ENCODE assay signal across 8 mouse cellular contexts in genomic region chr6:55037799-55038670, GRCm38 (mm10). TPM values are rescaled to one million over a fixed set of nuclear protein-coding genes. Genes with fewer than 3 reads are reported as not detected.
DNase-seq lines count a peak whose midpoint lies in the region; ATAC-seq and TF ChIP-seq lines count a peak whose summit lies in the region.

TSS of gene Gars (plus strand) at chr6:55038007.

- no peak for TF ChIP-seq CTCF in G1E (IDR thresholded peaks at IDR 0.05; ENCODE audit: low read depth, low read length)
- TF ChIP-seq CTCF in forebrain, postnatal 0 days (IDR thresholded peaks at IDR 0.05; ENCODE audit: low read depth), result peak; percentile 46

- peak within 1 kb of the TSS; percentile 77 for H3K4me2 ChIP-seq in forebrain, postnatal 0 days (ENCODE audit: low read depth)
- peak within 1 kb of the TSS; percentile 75 for H3K4me2 ChIP-seq in lung, embryonic 15.5 days

- peak within 1 kb of the TSS; percentile 100 for H3K4me3 ChIP-seq in G1E (ENCODE audit: low read depth, low read length)
- H3K4me3 ChIP-seq in forebrain, postnatal 0 days (ENCODE audit: low read depth, low read length), result peak within 1 kb of the TSS; percentile 91
- H3K4me3 ChIP-seq in lung, embryonic 15.5 days, result peak within 1 kb of the TSS; percentile 83

- H3K4me1 ChIP-seq in G1E (ENCODE audit: insufficient read depth, low read depth, low read length), result peaks cover 32% of the 10 kb centered on the region
- 0 out of 2 replicates have a peak, but pooled peaks cover 7% of the 10 kb centered on the region for H3K4me1 ChIP-seq in forebrain, postnatal 0 days (ENCODE audit: insufficient read depth)
- peaks cover 13% of the 10 kb centered on the region for H3K4me1 ChIP-seq in lung, embryonic 15.5 days

- DNase-seq in G1E (ENCODE audit: low spot score), result peak; percentile 72
- DNase-seq in cerebellum, adult 18-20 months, result peak; percentile 82 to 94
- peak; percentile 94 for DNase-seq in forebrain, postnatal 0 days
- peak; percentile 85 for DNase-seq in heart, postnatal 4 days
- DNase-seq in layer of hippocampus, adult 8-10 months (ENCODE audit: low spot score in 2 of 2), result peak; percentile 70 to 84
- peak; percentile 80 for DNase-seq in ovary, adult 18-20 months (ENCODE audit: low spot score)
- DNase-seq in thymus, postnatal 0 days (ENCODE audit: low spot score), result peak; percentile 94

- peak within 1 kb of the TSS; percentile 98 for H3K27ac ChIP-seq in forebrain, postnatal 0 days (ENCODE audit: low read depth, low read length)
- peak within 1 kb of the TSS; percentile 81 for H3K27ac ChIP-seq in lung, embryonic 15.5 days

- H3K36me3 ChIP-seq in G1E (replicated peaks), result peaks cover 23% of the 10 kb centered on the region
- no peaks in the 10 kb centered on the region for H3K36me3 ChIP-seq in forebrain, postnatal 0 days (ENCODE audit: insufficient read depth)
- H3K36me3 ChIP-seq in lung, embryonic 15.5 days, result no peaks in the 10 kb centered on the region

- peaks cover 8% of the 10 kb centered on the region for H3K27me3 ChIP-seq in G1E (ENCODE audit: insufficient read depth, low read length)
- H3K27me3 ChIP-seq in forebrain, postnatal 0 days (ENCODE audit: insufficient read depth, low read length), result no peaks in the 10 kb centered on the region
- H3K27me3 ChIP-seq in lung, embryonic 15.5 days, result no peaks in the 10 kb centered on the region

- H3K9me3 ChIP-seq in G1E (replicated peaks), result peaks cover 4% of the 10 kb centered on the region
- H3K9me3 ChIP-seq in forebrain, postnatal 0 days (ENCODE audit: low read length), result no peaks in the 10 kb centered on the region
- H3K9me3 ChIP-seq in lung, embryonic 15.5 days, result no peaks in the 10 kb centered on the region

- under 1% methylated on average over 79 of the region's 87 CpGs for WGBS in forebrain, postnatal 0 days
- 1% methylated on average over 83 of the region's 87 CpGs for WGBS in lung, embryonic 15.5 days

- peak; percentile 60 for ATAC-seq in G1E (ENCODE audit: extremely low read depth, insufficient number of reproducible peaks, low FRiP score, poor library complexity, severe bottlenecking)
- peak; percentile 98 for ATAC-seq in forebrain, postnatal 0 days
- peak; percentile 96 for ATAC-seq in lung, embryonic 15.5 days (ENCODE audit: borderline replicate concordance, extremely low read depth, low FRiP score, low TSS enrichment)

- H3K9ac ChIP-seq in forebrain, postnatal 0 days, result peak within 1 kb of the TSS; percentile 97
- H3K9ac ChIP-seq in lung, embryonic 15.5 days, result peak within 1 kb of the TSS; percentile 69

RNA-seq across cellular contexts. Expression of gene Gars, which starts in this region (rescaled TPM):
- 160 and 165 TPM in 2 replicates for total RNA-seq in G1E (2014; fragmentation: Nextera tagmentation)
- 146 and 147 TPM in 2 replicates for total RNA-seq in G1E (2017)
- 130 and 136 TPM in 2 replicates for polyA plus RNA-seq in G1E (2012)
- 180 and 191 TPM in 2 replicates for total RNA-seq in forebrain, postnatal 0 days (2014; rRNA removed)
- polyA plus RNA-seq in forebrain, postnatal 0 days (2015; fragmentation: Nextera tagmentation; extraction: Ambion mirVana), result 222 TPM in 2 replicates
- 10 to 100 TPM; 93.7 to 98.2 TPM for total RNA-seq in heart, postnatal 4 days (2021)
- 100 to 1,000 TPM; 125 to 137 (median 130) TPM for total RNA-seq in layer of hippocampus, adult 8-10 months (2022)
- polyA plus RNA-seq in lung, embryonic 15.5 days (2015; fragmentation: Nextera tagmentation; extraction: Ambion mirVana), result 142 and 146 TPM in 2 replicates
- 125 and 130 TPM in 2 replicates for polyA plus RNA-seq in thymus, postnatal 0 days (2015; fragmentation: Nextera tagmentation; extraction: Ambion mirVana)

Comparison
In these comparisons a context has a peak if more than half of its experiments do, and no peak if none do; other contexts are left out.
1. Peak in every context shown above with its lines: DNase-seq, ATAC-seq, H3K4me3 ChIP-seq and H3K27ac ChIP-seq.